Mouse (Mus musculus): Measurements from ENCODE around the gene Samt3. TPM values are rescaled to one million over a fixed set of nuclear protein-coding genes. Genes with fewer than 3 reads are reported as not detected.

The Samt3 gene
- polyA plus RNA-seq (2012; rRNA removed): not detected in 2 replicates
- polyA plus RNA-seq (2014; fragmentation: Nextera tagmentation; extraction: Ambion mirVana): not detected in 2 replicates

DNA sequence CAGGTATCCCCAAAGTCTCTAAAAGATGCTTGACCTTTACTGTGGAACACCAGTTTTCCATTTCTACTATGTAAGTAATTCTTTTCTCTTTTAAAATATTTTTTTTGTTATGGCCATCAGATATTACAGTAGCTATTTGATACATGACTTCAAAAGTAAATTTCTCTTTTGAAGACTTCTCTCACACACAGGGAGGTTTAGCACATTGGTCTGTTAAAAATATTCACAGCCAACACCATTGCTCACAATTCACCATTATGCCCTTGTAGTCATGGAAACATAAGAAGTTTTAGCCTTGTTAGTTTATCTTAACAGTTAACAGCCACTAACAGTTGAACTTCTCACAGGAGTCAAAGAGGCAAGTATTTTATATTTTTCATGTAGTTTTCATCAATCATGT, at the start of gene Samt3:
Gene Samt3, plus strand, starts transcription at position 301 of the 400 bp plus-strand sequence.
- H3K9me3 ChIP-seq (ENCODE audit: control insufficient read depth, low read length): no peaks in the 10 kb centered on the region
- no peak within 1 kb of the TSS for H3K9ac ChIP-seq (ENCODE audit: low read depth, low read length, severe bottlenecking)
- TF ChIP-seq POLR2A (IDR thresholded peaks at IDR 0.05; ENCODE audit: borderline replicate concordance, extremely low read depth, insufficient read depth, insufficient read length): no peak
- no peak within 1 kb of the TSS for H3K4me2 ChIP-seq (replicated peaks; ENCODE audit: low read depth, low read length, severe bottlenecking)
- H3K36me3 ChIP-seq (ENCODE audit: control insufficient read depth, insufficient read depth, low read length): no peaks in the 10 kb centered on the region
- no peak within 1 kb of the TSS for H3K4me3 ChIP-seq (replicated peaks; ENCODE audit: low read length)
- no peak for ATAC-seq (ENCODE audit: low FRiP score, low read depth)
- no peak within 1 kb of the TSS for H3K27ac ChIP-seq (replicated peaks; ENCODE audit: low read depth, low read length)
- H3K27me3 ChIP-seq (ENCODE audit: control insufficient read depth, insufficient read depth, low read length): no peaks in the 10 kb centered on the region
- DNase-seq (ENCODE audit: low spot score): no peak
- H3K4me1 ChIP-seq (ENCODE audit: control insufficient read depth, insufficient read depth, low read length): no peaks in the 10 kb centered on the region

DNA sequence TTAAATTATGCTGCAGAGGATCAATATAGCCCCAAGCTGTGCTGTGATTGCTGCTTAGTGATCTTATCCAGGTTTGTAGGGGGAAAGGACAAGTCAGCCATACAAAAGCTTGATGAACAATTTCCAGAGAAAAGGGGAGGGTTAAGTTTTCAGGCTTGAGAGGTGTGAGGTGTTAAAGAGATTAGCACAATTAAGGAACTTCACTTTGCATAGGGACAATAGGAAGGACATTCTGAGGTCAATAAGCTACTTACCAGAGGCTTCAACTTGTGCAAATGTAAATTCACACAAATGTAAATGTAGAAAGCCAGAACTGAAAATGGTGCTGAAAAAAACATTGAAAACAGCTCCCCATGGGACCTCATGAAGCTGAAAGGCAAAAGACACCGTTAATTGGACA, 27.4 kb upstream of the Samt3 start:
- ATAC-seq (ENCODE audit: low FRiP score, low read depth) (no peak), DNase-seq (ENCODE audit: low spot score) (no peak)
- 37% methylated on average over 1 of the region's 1 CpGs for WGBS
- Histone ChIP-seq H3K4me1 (ENCODE audit: control insufficient read depth, insufficient read depth, low read length) (no peaks in the 10 kb centered on the region), H3K9ac (ENCODE audit: low read depth, low read length, severe bottlenecking) (no peak overlapping the region), H3K27me3 (ENCODE audit: control insufficient read depth, insufficient read depth, low read length) (no peaks in the 10 kb centered on the region), H3K27ac (replicated peaks; ENCODE audit: low read depth, low read length) (no peak overlapping the region), H3K4me3 (replicated peaks; ENCODE audit: low read length) (no peak overlapping the region), H3K36me3 (ENCODE audit: control insufficient read depth, insufficient read depth, low read length) (no peaks in the 10 kb centered on the region), H3K9me3 (ENCODE audit: control insufficient read depth, low read length) (no peaks in the 10 kb centered on the region), H3K4me2 (replicated peaks; ENCODE audit: low read depth, low read length, severe bottlenecking) (no peak overlapping the region)
- no peak for TF ChIP-seq POLR2A (IDR thresholded peaks at IDR 0.05; ENCODE audit: borderline replicate concordance, extremely low read depth, insufficient read depth, insufficient read length)

DNA sequence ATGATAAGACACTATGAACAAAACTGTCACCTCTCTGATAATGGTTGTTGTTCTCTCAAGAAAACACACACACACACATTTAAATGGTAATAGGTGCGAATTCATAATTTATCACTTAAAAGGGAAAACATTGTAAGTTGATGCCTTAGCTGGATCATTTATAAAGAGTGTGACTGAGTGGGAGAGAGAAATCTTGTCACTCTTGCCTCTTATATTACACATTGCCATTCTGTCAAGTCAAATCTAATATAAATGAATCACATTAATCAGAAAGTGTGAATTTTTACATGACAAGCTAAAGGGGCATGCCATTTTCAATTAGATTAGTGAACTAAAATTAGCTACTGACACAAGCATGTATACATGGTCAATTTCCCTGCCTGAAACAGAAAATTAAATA, 44.7 kb downstream of the Samt3 start:
- DNase-seq (ENCODE audit: low spot score): no peak
- Histone ChIP-seq H3K4me1 (ENCODE audit: control insufficient read depth, insufficient read depth, low read length) (no peaks in the 10 kb centered on the region), H3K4me3 (replicated peaks; ENCODE audit: low read length) (no peak overlapping the region), H3K27me3 (ENCODE audit: control insufficient read depth, insufficient read depth, low read length) (no peaks in the 10 kb centered on the region), H3K27ac (replicated peaks; ENCODE audit: low read depth, low read length) (no peak overlapping the region), H3K9ac (ENCODE audit: low read depth, low read length, severe bottlenecking) (no peak overlapping the region), H3K36me3 (ENCODE audit: control insufficient read depth, insufficient read depth, low read length) (no peaks in the 10 kb centered on the region), H3K9me3 (ENCODE audit: control insufficient read depth, low read length) (no peaks in the 10 kb centered on the region), H3K4me2 (replicated peaks; ENCODE audit: low read depth, low read length, severe bottlenecking) (no peak overlapping the region)
- 81% methylated on average over 1 of the region's 1 CpGs for WGBS
- no peak for ATAC-seq (ENCODE audit: low FRiP score, low read depth)
- TF ChIP-seq POLR2A (IDR thresholded peaks at IDR 0.05; ENCODE audit: borderline replicate concordance, extremely low read depth, insufficient read depth, insufficient read length): no peak

Other genes with a start within 250 kb of the Samt3 start
- 0.06 and 0.13 TPM in 2 replicates for gene 5430427O19Rik, start 173.8 kb upstream of the Samt3 start, polyA plus RNA-seq (2012; rRNA removed)
- gene 5430427O19Rik, start 173.8 kb upstream of the Samt3 start, polyA plus RNA-seq (2014; fragmentation: Nextera tagmentation; extraction: Ambion mirVana): 0.12 and 0.26 TPM in 2 replicates
- 0.26 and 0.46 TPM in 2 replicates for gene Nr0b1, start 147.6 kb downstream of the Samt3 start, polyA plus RNA-seq (2012; rRNA removed)
- gene Nr0b1, start 147.6 kb downstream of the Samt3 start, polyA plus RNA-seq (2014; fragmentation: Nextera tagmentation; extraction: Ambion mirVana): 0.25 and 0.33 TPM in 2 replicates

Measured in limb, embryonic 14.5 days (tissue).